ENCODE assay signal across 8 mouse cellular contexts in genomic region chr1:131637791-131638540, GRCm38 (mm10). TPM values are rescaled to one million over a fixed set of nuclear protein-coding genes. Genes with fewer than 3 reads are reported as not detected.
DNase-seq lines count a peak whose midpoint lies in the region; ATAC-seq and TF ChIP-seq lines count a peak whose summit lies in the region.

Ctse (plus strand) TSS chr1:131638306.

- H3K9ac ChIP-seq in liver, embryonic 16.5 days (ENCODE audit: low read depth, low read length), result peak within 1 kb of the TSS; percentile 73
- no peak within 1 kb of the TSS for H3K9ac ChIP-seq in hindbrain, embryonic 14.5 days

- ATAC-seq in liver, embryonic 16.5 days (ENCODE audit: low read depth), result peak; percentile 98
- no peak for ATAC-seq in hindbrain, embryonic 14.5 days (ENCODE audit: low FRiP score)

- H3K36me3 ChIP-seq in liver, embryonic 16.5 days (ENCODE audit: control insufficient read depth, insufficient read depth), result peaks cover 5% of the 10 kb centered on the region; the same call in 1 of the 2 replicates
- no peaks in the 10 kb centered on the region for H3K36me3 ChIP-seq in hindbrain, embryonic 14.5 days (replicated peaks; ENCODE audit: control insufficient read depth, insufficient read depth)
- H3K36me3 ChIP-seq in forebrain, embryonic 10.5 days (replicated peaks), result no peaks in the 10 kb centered on the region

- no peaks in the 10 kb centered on the region for H3K27me3 ChIP-seq in liver, embryonic 16.5 days (ENCODE audit: control insufficient read depth, insufficient read depth, low read depth, low read length)
- H3K27me3 ChIP-seq in hindbrain, embryonic 14.5 days (ENCODE audit: control insufficient read depth, insufficient read depth, low read length), result no peaks in the 10 kb centered on the region
- H3K27me3 ChIP-seq in forebrain, embryonic 10.5 days (ENCODE audit: poor library complexity, severe bottlenecking), result no peaks in the 10 kb centered on the region

- peaks cover 11% of the 10 kb centered on the region for H3K4me1 ChIP-seq in bone marrow macrophage, adult 2 months (ENCODE audit: control insufficient read depth, insufficient read depth, low read length)
- peaks cover 10% of the 10 kb centered on the region for H3K4me1 ChIP-seq in liver, embryonic 16.5 days (ENCODE audit: control insufficient read depth, low read depth, low read length)
- H3K4me1 ChIP-seq in hindbrain, embryonic 14.5 days (replicated peaks; ENCODE audit: control insufficient read depth, insufficient read depth, low read length), result no peaks in the 10 kb centered on the region
- H3K4me1 ChIP-seq in forebrain, embryonic 10.5 days, result no peaks in the 10 kb centered on the region

- peak within 1 kb of the TSS; percentile 30; the same call in 1 of the 2 replicates for H3K4me3 ChIP-seq in bone marrow macrophage, adult 2 months (ENCODE audit: insufficient read depth, low read length)
- H3K4me3 ChIP-seq in liver, embryonic 16.5 days (ENCODE audit: low read depth, low read length), result peak within 1 kb of the TSS; percentile 71
- H3K4me3 ChIP-seq in hindbrain, embryonic 14.5 days (replicated peaks; ENCODE audit: low read length), result no peak within 1 kb of the TSS
- H3K4me3 ChIP-seq in forebrain, embryonic 10.5 days, result no peak within 1 kb of the TSS

- H3K4me2 ChIP-seq in liver, embryonic 16.5 days (ENCODE audit: low read depth, low read length), result peak within 1 kb of the TSS; percentile 62
- no peak within 1 kb of the TSS for H3K4me2 ChIP-seq in hindbrain, embryonic 14.5 days (replicated peaks)

- TF ChIP-seq POLR2A in bone marrow macrophage, adult 2 months (IDR thresholded peaks at IDR 0.05; ENCODE audit: borderline replicate concordance, low read depth, low read length), result no peak

- peak; percentile 61 to 75 for DNase-seq in CD8-positive naive resting alpha-beta T cell, adult 2 months (ENCODE audit: low read depth in 2 of 2, low spot score in 2 of 2)
- DNase-seq in spleen, postnatal 10 days (ENCODE audit: low spot score in 2 of 2), result peak; percentile 67 to 75
- DNase-seq in hindbrain, embryonic 14.5 days (ENCODE audit: low spot score), result no peak
- DNase-seq in retina, postnatal 1 day, result no peak
- DNase-seq in adipocyte (ENCODE audit: low spot score), result no peak
- no peak for DNase-seq in forebrain, embryonic 10.5 days (ENCODE audit: extremely low spot score, low spot score)

- H3K9me3 ChIP-seq in liver, embryonic 16.5 days (replicated peaks; ENCODE audit: control insufficient read depth, low read length), result 0 out of 2 replicates have a peak, but pooled peaks cover 2% of the 10 kb centered on the region
- H3K9me3 ChIP-seq in hindbrain, embryonic 14.5 days (ENCODE audit: control insufficient read depth, low read length), result no peaks in the 10 kb centered on the region
- H3K9me3 ChIP-seq in forebrain, embryonic 10.5 days, result no peaks in the 10 kb centered on the region

- peak within 1 kb of the TSS; percentile 9 for H3K27ac ChIP-seq in bone marrow macrophage, adult 2 months (ENCODE audit: insufficient read depth, low read depth, low read length)
- H3K27ac ChIP-seq in liver, embryonic 16.5 days (ENCODE audit: low read length), result peak within 1 kb of the TSS; percentile 95
- H3K27ac ChIP-seq in hindbrain, embryonic 14.5 days, result no peak within 1 kb of the TSS
- no peak within 1 kb of the TSS for H3K27ac ChIP-seq in forebrain, embryonic 10.5 days

- no peak for TF ChIP-seq CTCF in bone marrow macrophage, adult 2 months (IDR thresholded peaks at IDR 0.05; ENCODE audit: low read depth, low read length)

- 14% methylated on average over 9 of the region's 9 CpGs for WGBS in liver, embryonic 16.5 days (ENCODE audit: insufficient replicate concordance)
- WGBS in hindbrain, embryonic 14.5 days, result 87% methylated on average over 9 of the region's 9 CpGs
- 84% methylated on average over 9 of the region's 9 CpGs for WGBS in forebrain, embryonic 10.5 days

RNA-seq across cellular contexts. Expression of gene Ctse, which starts in this region (rescaled TPM):
- 1.1 and 1.7 TPM in 2 replicates for polyA plus RNA-seq in bone marrow macrophage, adult 2 months (2012; ENCODE audit: insufficient read depth, insufficient read length, missing spikeins)
- polyA plus RNA-seq in liver, embryonic 16.5 days (2015; fragmentation: Nextera tagmentation; extraction: Ambion mirVana), result 29.5 and 33.8 TPM in 2 replicates
- polyA plus RNA-seq in hindbrain, embryonic 14.5 days (2014; fragmentation: Nextera tagmentation; extraction: Ambion mirVana), result 0.16 TPM in 1 of 2 replicates, not detected in the other
- polyA plus RNA-seq in forebrain, embryonic 10.5 days (2016; fragmentation: Nextera tagmentation; extraction: Ambion mirVana), result not detected in 2 replicates

Comparison
In these comparisons a context has a peak if more than half of its experiments do, and no peak if none do; other contexts are left out.
1. RNA of gene Ctse (polyA plus RNA-seq): 29.5 to 33.8 TPM in liver, embryonic 16.5 days; 1.1 to 1.7 TPM in bone marrow macrophage, adult 2 months, 0.16 TPM in hindbrain, embryonic 14.5 days and not detected in forebrain, embryonic 10.5 days; every median in the first group is over 10 times any median in the second.
2. DNase-seq: peak in CD8-positive naive resting alpha-beta T cell, adult 2 months (2 of 2) and spleen, postnatal 10 days (2 of 2); none in hindbrain, embryonic 14.5 days (single experiment), retina, postnatal 1 day (single experiment), adipocyte (single experiment) and forebrain, embryonic 10.5 days (single experiment).
3. H3K27ac ChIP-seq: peak in bone marrow macrophage, adult 2 months (single experiment) and liver, embryonic 16.5 days (single experiment); none in hindbrain, embryonic 14.5 days (single experiment) and forebrain, embryonic 10.5 days (single experiment).
4. H3K4me3 ChIP-seq: peak in bone marrow macrophage, adult 2 months (single experiment) and liver, embryonic 16.5 days (single experiment); none in hindbrain, embryonic 14.5 days (single experiment) and forebrain, embryonic 10.5 days (single experiment).